Mouse (Mus musculus) hindbrain, embryonic 15.5 days (tissue): ENCODE measurements around the gene Bbs5. TPM values are rescaled to one million over a fixed set of nuclear protein-coding genes. Genes with fewer than 3 reads are reported as not detected.
A peak's percentile ranks its signal among the peaks of the same experiment; 100 is the strongest.
"Not testable (repeated sequence)": the region's sequence is repeated elsewhere in the genome, so short reads cannot be mapped to it uniquely, and the experiment has no call there.

ENCODE experiments used
- ATAC-seq: fragments of 200-750 bp; cut with Nextera tagmentation; 2 replicates; pipeline ENCODE4 v1.8.0; 2017; ENCODE audit warnings: low read depth, moderate number of reproducible peaks, moderate TSS enrichment; ENCODE audit not compliant: low FRiP score
- H3K27ac ChIP-seq: fragments of 300-500 bp; sonication (generic); replicated peaks from 2 replicates; pipeline ENCODE4 v1.5.1; 2015; ENCODE audit warnings: mild to moderate bottlenecking, inconsistent platforms
- H3K27me3 ChIP-seq: fragments of 300-500 bp; sonication (generic); 2 replicates; pipeline ENCODE4 v1.6.1; 2015; ENCODE audit warnings: control low read depth, inconsistent platforms
- H3K36me3 ChIP-seq: fragments of 300-500 bp; sonication (generic); 2 replicates; pipeline ENCODE4 v1.6.1; 2015; ENCODE audit warnings: control low read depth, inconsistent platforms
- H3K4me1 ChIP-seq: fragments of 300-500 bp; sonication (generic); replicated peaks from 2 replicates; pipeline ENCODE4 v1.6.1; 2015; ENCODE audit warnings: control low read depth, inconsistent platforms
- H3K4me2 ChIP-seq: fragments of 300-500 bp; sonication (generic); 2 replicates; pipeline ENCODE4 v1.6.1; 2015; ENCODE audit warnings: moderate library complexity, mild to moderate bottlenecking, inconsistent platforms
- H3K4me3 ChIP-seq: fragments of 300-500 bp; sonication (generic); 2 replicates; pipeline ENCODE4 v1.5.1; 2015; ENCODE audit warnings: mild to moderate bottlenecking, inconsistent platforms
- H3K9ac ChIP-seq: fragments of 300-500 bp; sonication (generic); 2 replicates; pipeline ENCODE4 v1.6.1; 2015; ENCODE audit warnings: inconsistent platforms
- H3K9me3 ChIP-seq: fragments of 300-500 bp; sonication (generic); 2 replicates; pipeline ENCODE4 v1.6.1; 2016; ENCODE audit warnings: control low read depth, inconsistent platforms
- WGBS: fragments of 180-500 bp; shearing (Covaris S2); methylation state at CpG from one replicate; pipeline ENCODE4 v1.1.7; 2015; 5-methylcytosine and 5-hydroxymethylcytosine counted together
- polyA plus RNA-seq: library from polyadenylated mRNA; unstranded; fragments of >200 nt; fragmentation: Nextera tagmentation; extraction: Ambion mirVana; gene quantifications from 2 replicates; pipeline ENCODE4 v1.2.1, GENCODE M21; 2015

Bbs5 gene
- polyA plus RNA-seq, 1 experiment from 2014 or later = 27.7 TPM

GRCm38 (mm10) chr2:69675266-69675665, 28.3 kb downstream of the Bbs5 start:
- no peaks in the 10 kb centered on the region for H3K27me3 ChIP-seq
- H3K9ac ChIP-seq = no peak overlapping the region
- no peak for ATAC-seq
- no peaks in the 10 kb centered on the region for H3K9me3 ChIP-seq
- H3K36me3 ChIP-seq = 0 out of 2 replicates have a peak, but pooled peaks cover 4% of the 10 kb centered on the region
- no peak overlapping the region for H3K27ac ChIP-seq
- H3K4me1 ChIP-seq = no peaks in the 10 kb centered on the region
- H3K4me2 ChIP-seq = no peak overlapping the region
- WGBS = 73% methylated on average over 9 of the region's 9 CpGs
- H3K4me3 ChIP-seq = no peak overlapping the region

- Histone ChIP-seq H3K9me3 (no peaks in the 10 kb centered on the region), H3K4me2 (no peak overlapping the region), H3K27me3 (no peaks in the 10 kb centered on the region), H3K27ac (no peak overlapping the region), H3K4me1 (no peaks in the 10 kb centered on the region), H3K4me3 (no peak overlapping the region), H3K9ac (no peak overlapping the region), H3K36me3 (no peaks in the 10 kb centered on the region)
- ATAC-seq = no peak
- WGBS = 69% methylated on average over 2 of the region's 2 CpGs
Measured at GRCm38 (mm10) chr2:69676713-69677112, 29.7 kb downstream of the Bbs5 start.

GRCm38 (mm10) chr2:69677215-69677614, 30.2 kb downstream of the Bbs5 start:
- not testable (repeated sequence) for H3K36me3 ChIP-seq, H3K27ac ChIP-seq, H3K9me3 ChIP-seq, H3K27me3 ChIP-seq, ATAC-seq, H3K4me2 ChIP-seq, H3K9ac ChIP-seq, H3K4me1 ChIP-seq, H3K4me3 ChIP-seq
- WGBS = 93% methylated on average over 2 of the region's 2 CpGs

DNA sequence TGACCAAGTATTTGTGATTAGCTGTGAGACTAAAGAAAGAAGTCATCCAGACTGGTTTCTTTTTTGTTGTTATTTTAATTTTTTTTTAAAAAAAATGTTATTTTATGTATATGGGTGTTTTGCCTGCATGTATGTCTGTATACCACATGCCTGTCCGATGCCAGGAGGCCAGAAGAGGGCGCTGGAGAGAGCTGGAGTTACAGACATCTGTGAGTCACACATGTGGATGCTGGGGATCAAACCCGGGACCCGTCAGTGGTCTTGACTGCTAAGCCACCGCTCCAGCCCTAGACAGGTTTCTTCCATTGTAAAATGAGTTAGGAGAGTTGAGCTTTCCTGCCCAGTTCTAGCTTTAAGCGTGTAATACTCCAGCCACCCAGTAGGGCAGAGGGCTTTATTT, 33.0 kb downstream of the Bbs5 start:
- H3K4me1 ChIP-seq = peaks cover 2% of the 10 kb centered on the region; the same call in 1 of the 2 replicates
- no peak overlapping the region for H3K4me2 ChIP-seq
- H3K4me3 ChIP-seq = no peak overlapping the region
- no peaks in the 10 kb centered on the region for H3K36me3 ChIP-seq
- H3K9me3 ChIP-seq = no peaks in the 10 kb centered on the region
- H3K27ac ChIP-seq = no peak overlapping the region
- H3K27me3 ChIP-seq = no peaks in the 10 kb centered on the region
- ATAC-seq = no peak
- no peak overlapping the region for H3K9ac ChIP-seq
- 61% methylated on average over 6 of the region's 6 CpGs for WGBS

- no peaks in the 10 kb centered on the region for H3K27me3 ChIP-seq
- H3K9ac ChIP-seq = no peak overlapping the region
- H3K4me1 ChIP-seq = peaks cover 2% of the 10 kb centered on the region; the same call in 1 of the 2 replicates
- no peak for ATAC-seq
- no peak overlapping the region for H3K27ac ChIP-seq
- peaks cover 3% of the 10 kb centered on the region; the same call in 1 of the 2 replicates for H3K36me3 ChIP-seq
- no peak overlapping the region for H3K4me2 ChIP-seq
- H3K9me3 ChIP-seq = no peaks in the 10 kb centered on the region
- no peak overlapping the region for H3K4me3 ChIP-seq
- WGBS = 85% methylated on average over 4 of the region's 4 CpGs
Measured at GRCm38 (mm10) chr2:69681931-69682330, 35.0 kb downstream of the Bbs5 start.

GRCm38 (mm10) chr2:69683036-69683805, 36.2 kb downstream of the Bbs5 start:
- H3K36me3 ChIP-seq = peaks cover 9% of the 10 kb centered on the region; the same call in 1 of the 2 replicates
- WGBS = 22% methylated on average over 13 of the region's 13 CpGs
- no peaks in the 10 kb centered on the region for H3K9me3 ChIP-seq
- no peak overlapping the region for H3K4me3 ChIP-seq
- H3K27me3 ChIP-seq = no peaks in the 10 kb centered on the region
- peaks cover 2% of the 10 kb centered on the region; the same call in 1 of the 2 replicates for H3K4me1 ChIP-seq
- H3K9ac ChIP-seq = no peak overlapping the region
- H3K27ac ChIP-seq = no peak overlapping the region
- H3K4me2 ChIP-seq = peak overlapping the region; percentile 32
- no peak for ATAC-seq

GRCm38 (mm10) chr2:69684488-69684887, 37.5 kb downstream of the Bbs5 start:
- H3K4me1 ChIP-seq = peaks cover 2% of the 10 kb centered on the region; the same call in 1 of the 2 replicates
- 93% methylated on average over 3 of the region's 3 CpGs for WGBS
- no peak overlapping the region for H3K4me3 ChIP-seq
- ATAC-seq = no peak
- no peak overlapping the region for H3K4me2 ChIP-seq
- peaks cover 19% of the 10 kb centered on the region for H3K36me3 ChIP-seq
- H3K27ac ChIP-seq = no peak overlapping the region
- H3K9ac ChIP-seq = no peak overlapping the region
- no peaks in the 10 kb centered on the region for H3K9me3 ChIP-seq
- H3K27me3 ChIP-seq = no peaks in the 10 kb centered on the region

DNA sequence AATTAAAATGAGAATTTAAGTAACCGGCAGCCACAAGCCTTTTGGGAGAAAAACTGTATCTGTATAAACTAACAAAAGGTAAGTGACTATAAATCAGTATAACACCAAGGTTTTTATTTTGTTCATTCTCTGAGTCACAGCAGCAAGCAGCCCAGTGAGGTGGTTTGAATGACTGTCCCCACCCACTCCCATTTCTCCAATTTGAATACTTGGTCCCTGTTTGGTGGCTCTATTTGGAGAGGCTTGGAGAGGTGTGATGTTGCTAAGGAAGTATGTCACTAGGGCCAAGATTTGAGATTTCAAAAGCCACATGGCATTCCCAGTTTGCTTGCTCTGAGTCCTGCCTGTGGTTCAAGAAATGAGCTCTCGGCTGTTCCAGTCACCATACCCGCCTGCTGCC, 43.2 kb downstream of the Bbs5 start:
- Histone ChIP-seq H3K4me3 (no peak overlapping the region), H3K4me1 (no peaks in the 10 kb centered on the region), H3K27ac (no peak overlapping the region), H3K9me3 (no peaks in the 10 kb centered on the region), H3K4me2 (no peak overlapping the region), H3K9ac (no peak overlapping the region), H3K27me3 (no peaks in the 10 kb centered on the region), H3K36me3 (peaks cover 64% of the 10 kb centered on the region)
- 96% methylated on average over 3 of the region's 3 CpGs for WGBS
- no peak for ATAC-seq

- Histone ChIP-seq H3K27me3 (no peaks in the 10 kb centered on the region), H3K4me2 (no peak overlapping the region), H3K4me1 (no peaks in the 10 kb centered on the region), H3K36me3 (peaks cover 64% of the 10 kb centered on the region), H3K4me3 (no peak overlapping the region), H3K27ac (no peak overlapping the region), H3K9ac (no peak overlapping the region), H3K9me3 (no peaks in the 10 kb centered on the region)
- WGBS = 93% methylated on average over 6 of the region's 6 CpGs
- ATAC-seq = no peak
Measured at GRCm38 (mm10) chr2:69690843-69691242, 43.9 kb downstream of the Bbs5 start.

DNA sequence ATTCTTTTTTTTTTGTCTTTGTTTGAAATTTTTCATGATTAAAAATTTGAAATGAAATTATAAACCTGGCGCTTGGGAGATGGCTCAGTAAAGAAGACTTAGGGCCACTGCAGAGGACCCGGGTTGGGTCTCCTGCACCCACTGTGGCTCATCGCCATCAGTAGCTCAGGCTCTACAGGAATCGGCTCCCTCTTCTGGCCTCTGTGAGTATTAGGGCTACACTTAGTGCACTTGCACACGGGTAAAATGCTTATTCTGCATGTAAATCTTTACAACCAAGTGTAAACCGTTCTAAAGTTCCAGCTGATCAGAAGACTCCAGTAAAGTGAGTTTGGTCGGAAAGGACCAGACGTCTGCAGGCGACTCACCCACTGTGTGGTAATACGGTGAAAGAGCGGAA, 46.5 kb downstream of the Bbs5 start:
- WGBS = 96% methylated on average over 11 of the region's 11 CpGs
- Histone ChIP-seq H3K36me3 (peaks cover 61% of the 10 kb centered on the region), H3K4me3 (no peak overlapping the region), H3K9ac (no peak overlapping the region), H3K4me1 (no peaks in the 10 kb centered on the region), H3K4me2 (no peak overlapping the region), H3K9me3 (no peaks in the 10 kb centered on the region), H3K27me3 (no peaks in the 10 kb centered on the region), H3K27ac (no peak overlapping the region)
- ATAC-seq = no peak

DNA sequence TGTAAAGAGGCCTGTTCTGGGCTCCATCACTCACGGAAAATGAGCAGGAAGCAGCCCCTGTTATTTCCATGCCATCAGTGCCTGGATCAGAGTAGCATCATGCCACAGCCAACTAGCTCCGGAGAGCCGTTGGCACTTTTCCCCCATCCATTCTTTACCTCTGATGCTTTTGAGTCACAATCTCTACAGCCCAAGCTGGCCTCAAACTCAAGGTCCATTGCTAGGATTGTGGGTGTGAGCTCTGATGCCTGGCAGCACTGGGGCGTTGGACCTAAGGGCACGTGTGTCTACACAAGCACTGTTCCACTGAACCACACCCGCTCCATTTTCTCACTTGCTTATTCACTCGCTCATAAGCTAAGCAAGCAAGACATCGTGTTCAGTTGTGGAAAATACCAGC, 53.5 kb downstream of the Bbs5 start:
- H3K4me1 ChIP-seq = no peaks in the 10 kb centered on the region
- no peak for ATAC-seq
- no peak overlapping the region for H3K4me3 ChIP-seq
- H3K27me3 ChIP-seq = no peaks in the 10 kb centered on the region
- no peak overlapping the region for H3K4me2 ChIP-seq
- H3K9ac ChIP-seq = no peak overlapping the region
- H3K36me3 ChIP-seq = peaks cover 56% of the 10 kb centered on the region
- no peak overlapping the region for H3K27ac ChIP-seq
- 97% methylated on average over 8 of the region's 8 CpGs for WGBS
- H3K9me3 ChIP-seq = no peaks in the 10 kb centered on the region

DNA sequence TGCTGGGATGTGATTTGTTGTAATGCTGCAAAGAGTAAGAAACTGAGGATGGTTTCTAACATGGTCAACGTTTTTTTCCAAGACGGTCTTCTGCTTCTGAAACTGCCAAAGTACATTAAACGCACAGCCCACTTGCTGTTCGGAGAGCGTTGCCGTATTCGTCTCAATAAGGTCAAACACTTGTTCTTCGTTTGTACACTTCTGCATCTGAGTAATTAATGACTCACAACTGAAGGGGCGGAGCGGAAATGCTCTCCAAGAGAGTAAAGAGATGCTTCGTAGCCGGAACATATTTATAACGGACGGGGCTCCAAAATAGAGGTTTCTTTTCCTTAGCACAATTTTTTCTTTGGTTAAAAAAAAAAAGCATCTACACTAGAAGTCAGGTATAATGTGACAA, 65.2 kb downstream of the Bbs5 start:
- WGBS = 87% methylated on average over 14 of the region's 14 CpGs
- H3K4me3 ChIP-seq = peak overlapping the region; percentile 97
- H3K9me3 ChIP-seq = no peaks in the 10 kb centered on the region
- no peak overlapping the region for H3K27ac ChIP-seq
- no peak overlapping the region for H3K9ac ChIP-seq
- peak overlapping the region; percentile 74 for H3K4me2 ChIP-seq
- H3K27me3 ChIP-seq = no peaks in the 10 kb centered on the region
- H3K4me1 ChIP-seq = peaks cover 10% of the 10 kb centered on the region
- H3K36me3 ChIP-seq = peaks cover 7% of the 10 kb centered on the region
- ATAC-seq = no peak
